Mouse (Mus musculus): ENCODE measurements around the gene Trmt44. TPM values are rescaled to one million over a fixed set of nuclear protein-coding genes. Genes with fewer than 3 reads are reported as not detected.

Trmt44 gene
- polyA plus RNA-seq (2016; fragmentation: Nextera tagmentation; extraction: Ambion mirVana), result 5.6 and 9.4 TPM in 2 replicates

GRCm38 (mm10) chr5:35574653-35575599, at the start of gene Trmt44:
Gene Trmt44 (minus strand): TSS chr5:35575070.
- peaks cover 17% of the 10 kb centered on the region for H3K4me1 ChIP-seq
- peak; percentile 97 for DNase-seq (ENCODE audit: low spot score)
- H3K27me3 ChIP-seq (ENCODE audit: insufficient read depth, poor library complexity, severe bottlenecking), result 0 out of 2 replicates have a peak, but pooled peaks cover 9% of the 10 kb centered on the region
- peak within 1 kb of the TSS; percentile 93 for H3K4me3 ChIP-seq
- H3K9me3 ChIP-seq, result no peaks in the 10 kb centered on the region
- H3K36me3 ChIP-seq, result peaks cover 37% of the 10 kb centered on the region
- WGBS, result 4% methylated on average over 56 of the region's 56 CpGs
- H3K27ac ChIP-seq, result peak within 1 kb of the TSS; percentile 92

GRCm38 (mm10) chr5:35623831-35624230, 49.0 kb upstream of the Trmt44 start:
- H3K4me1 ChIP-seq, result peaks cover 39% of the 10 kb centered on the region
- H3K27me3 ChIP-seq (ENCODE audit: insufficient read depth, poor library complexity, severe bottlenecking), result peaks cover 26% of the 10 kb centered on the region
- H3K9me3 ChIP-seq, result no peaks in the 10 kb centered on the region
- DNase-seq (ENCODE audit: low spot score), result no peak
- H3K27ac ChIP-seq, result no peak overlapping the region
- no peaks in the 10 kb centered on the region for H3K36me3 ChIP-seq
- H3K4me3 ChIP-seq, result no peak overlapping the region

DNA sequence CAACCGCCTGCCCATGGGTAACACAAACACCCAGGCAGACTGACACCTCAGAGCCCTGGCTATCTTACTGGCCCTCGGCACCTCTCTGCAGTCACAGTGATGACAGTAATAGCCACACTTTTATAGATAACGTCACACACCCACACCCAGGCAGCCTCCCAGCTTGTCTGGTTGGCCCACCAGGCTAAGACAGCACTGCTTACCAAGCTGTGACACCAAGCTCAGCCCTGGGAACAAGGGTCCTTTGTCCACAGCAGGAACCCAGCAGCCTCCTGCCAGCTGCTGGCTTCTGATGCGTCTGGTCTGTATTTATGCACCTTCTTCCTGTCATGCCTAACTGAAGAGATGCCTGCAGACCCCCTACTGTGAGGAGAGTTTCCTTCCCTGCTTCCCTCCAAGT, 46.2 kb upstream of the Trmt44 start:
- H3K27ac ChIP-seq, result peak overlapping the region; percentile 24; the same call in 1 of the 2 replicates
- peaks cover 31% of the 10 kb centered on the region for H3K27me3 ChIP-seq (ENCODE audit: insufficient read depth, poor library complexity, severe bottlenecking)
- no peaks in the 10 kb centered on the region for H3K36me3 ChIP-seq
- no peak overlapping the region for H3K4me3 ChIP-seq
- peaks cover 50% of the 10 kb centered on the region for H3K4me1 ChIP-seq
- H3K9me3 ChIP-seq, result no peaks in the 10 kb centered on the region
- 4% methylated on average over 4 of the region's 4 CpGs for WGBS
- DNase-seq (ENCODE audit: low spot score), result peak; percentile 91

DNA sequence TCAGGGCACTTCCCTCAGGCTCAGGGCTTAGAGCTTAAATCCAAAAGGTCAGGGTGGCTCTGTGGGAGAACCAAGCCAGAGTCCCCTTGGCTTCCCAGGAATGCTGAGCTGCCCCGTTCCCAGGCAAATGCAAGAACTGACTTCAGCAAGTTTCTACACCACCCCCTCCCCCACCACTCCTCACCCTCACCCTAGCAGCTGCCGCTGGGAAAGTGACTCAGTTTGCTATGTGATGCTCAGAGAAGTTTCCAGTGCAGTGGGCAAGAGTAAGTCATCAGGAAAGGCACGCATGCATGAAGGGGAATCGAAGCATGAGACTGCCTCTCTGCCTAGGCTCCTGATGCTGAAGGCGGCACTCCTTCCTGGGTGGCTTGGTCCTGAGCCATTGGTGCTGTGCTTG, 42.1 kb upstream of the Trmt44 start:
- Histone ChIP-seq H3K9me3 (no peaks in the 10 kb centered on the region), H3K4me1 (peaks cover 42% of the 10 kb centered on the region), H3K36me3 (no peaks in the 10 kb centered on the region), H3K27me3 (ENCODE audit: insufficient read depth, poor library complexity, severe bottlenecking) (peaks cover 28% of the 10 kb centered on the region), H3K27ac (0 out of 2 replicates have a peak overlapping the region, but pooled peaks have one; percentile 36), H3K4me3 (no peak overlapping the region)
- 46% methylated on average over 5 of the region's 5 CpGs for WGBS
- no peak for DNase-seq (ENCODE audit: low spot score)

DNA sequence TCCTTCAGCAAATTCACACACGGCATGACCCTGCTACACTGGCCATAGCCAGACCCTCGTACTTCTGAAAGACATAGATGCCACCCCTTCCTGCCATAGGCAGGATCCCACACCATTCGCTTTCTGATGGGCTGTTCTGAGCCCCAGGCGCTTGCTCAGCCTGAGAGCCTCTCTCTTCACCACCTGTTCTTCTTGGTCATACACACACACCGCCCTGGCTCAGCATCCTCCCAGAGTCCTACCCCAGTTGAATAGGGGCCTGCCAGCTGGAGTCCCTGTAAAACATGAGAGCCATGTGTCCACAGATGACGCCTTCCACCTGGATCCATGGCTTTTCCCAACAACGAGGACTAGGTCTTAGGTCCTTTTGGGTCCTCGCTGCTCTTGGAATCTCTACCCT, 37.9 kb upstream of the Trmt44 start:
- H3K4me3 ChIP-seq, result no peak overlapping the region
- WGBS, result 86% methylated on average over 8 of the region's 8 CpGs
- DNase-seq (ENCODE audit: low spot score), result no peak
- H3K36me3 ChIP-seq, result no peaks in the 10 kb centered on the region
- H3K4me1 ChIP-seq, result peaks cover 45% of the 10 kb centered on the region
- peaks cover 32% of the 10 kb centered on the region for H3K27me3 ChIP-seq (ENCODE audit: insufficient read depth, poor library complexity, severe bottlenecking)
- H3K9me3 ChIP-seq, result no peaks in the 10 kb centered on the region
- no peak overlapping the region for H3K27ac ChIP-seq

- whole genome bisulfite sequencing, result 87% methylated on average over 11 of the region's 11 CpGs
- no peak overlapping the region for H3K4me3 ChIP-seq
- H3K27ac ChIP-seq, result no peak overlapping the region
- peaks cover 45% of the 10 kb centered on the region for H3K4me1 ChIP-seq
- H3K27me3 ChIP-seq (ENCODE audit: insufficient read depth, poor library complexity, severe bottlenecking), result peaks cover 32% of the 10 kb centered on the region
- no peaks in the 10 kb centered on the region for H3K9me3 ChIP-seq
- H3K36me3 ChIP-seq, result no peaks in the 10 kb centered on the region
- DNase-seq (ENCODE audit: low spot score), result no peak
Observed at GRCm38 (mm10) chr5:35611900-35612299, 37.0 kb upstream of the Trmt44 start.

GRCm38 (mm10) chr5:35611170-35611569, 36.3 kb upstream of the Trmt44 start:
- Histone ChIP-seq H3K9me3 (no peaks in the 10 kb centered on the region), H3K27ac (no peak overlapping the region), H3K36me3 (no peaks in the 10 kb centered on the region), H3K4me1 (peaks cover 42% of the 10 kb centered on the region), H3K27me3 (ENCODE audit: insufficient read depth, poor library complexity, severe bottlenecking) (peaks cover 38% of the 10 kb centered on the region), H3K4me3 (no peak overlapping the region)
- DNase-seq (ENCODE audit: low spot score), result no peak
- WGBS, result 86% methylated on average over 9 of the region's 9 CpGs

DNA sequence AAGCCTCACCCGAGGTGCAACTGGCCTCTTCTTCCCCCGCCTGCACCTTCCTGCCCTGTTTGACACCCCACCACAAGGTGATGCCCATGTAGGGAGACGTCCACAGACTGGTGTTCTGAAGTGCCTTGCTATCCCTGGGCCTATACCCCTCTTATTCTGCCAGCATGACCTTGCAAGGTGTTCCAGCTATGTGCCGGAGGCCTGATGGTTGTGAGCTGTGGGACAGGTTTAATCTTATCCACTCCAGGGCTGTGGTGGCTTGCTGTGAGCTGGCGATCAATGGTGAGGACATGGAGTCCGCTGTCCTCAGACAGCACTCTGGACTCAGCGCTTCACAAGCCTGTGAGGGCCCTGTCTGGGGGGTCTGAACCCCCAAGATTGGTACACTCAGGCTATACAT, 35.5 kb upstream of the Trmt44 start:
- H3K36me3 ChIP-seq, result no peaks in the 10 kb centered on the region
- WGBS, result 83% methylated on average over 7 of the region's 7 CpGs
- no peak for DNase-seq (ENCODE audit: low spot score)
- H3K4me3 ChIP-seq, result no peak overlapping the region
- H3K4me1 ChIP-seq, result peaks cover 42% of the 10 kb centered on the region
- no peaks in the 10 kb centered on the region for H3K9me3 ChIP-seq
- no peak overlapping the region for H3K27ac ChIP-seq
- H3K27me3 ChIP-seq (ENCODE audit: insufficient read depth, poor library complexity, severe bottlenecking), result peaks cover 38% of the 10 kb centered on the region

- Histone ChIP-seq H3K4me1 (peaks cover 42% of the 10 kb centered on the region), H3K36me3 (no peaks in the 10 kb centered on the region), H3K27ac (no peak overlapping the region), H3K27me3 (ENCODE audit: insufficient read depth, poor library complexity, severe bottlenecking) (peaks cover 38% of the 10 kb centered on the region), H3K4me3 (no peak overlapping the region), H3K9me3 (no peaks in the 10 kb centered on the region)
- 91% methylated on average over 2 of the region's 2 CpGs for WGBS
- no peak for DNase-seq (ENCODE audit: low spot score)
Observed at GRCm38 (mm10) chr5:35609971-35610370, 35.1 kb upstream of the Trmt44 start.

DNA sequence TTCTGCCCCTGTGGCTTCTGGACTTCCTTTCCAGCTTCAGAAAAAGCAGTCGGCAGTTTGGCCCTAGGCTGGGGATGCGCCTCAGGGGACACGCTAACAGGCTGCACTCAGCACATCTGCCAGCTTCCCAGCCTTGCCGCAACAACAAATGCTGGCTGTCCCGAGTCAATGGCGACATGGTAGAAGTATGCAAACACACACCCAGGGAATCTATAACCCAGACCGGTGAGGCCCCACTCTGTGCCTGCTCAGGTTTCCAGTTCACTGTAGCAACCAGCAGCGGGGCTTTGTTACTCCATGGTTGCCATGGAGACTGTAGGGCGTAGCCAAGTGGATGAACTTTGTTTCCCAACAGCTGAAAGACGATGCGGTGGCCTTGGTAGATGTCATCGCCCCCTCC, 34.5 kb upstream of the Trmt44 start:
- no peak overlapping the region for H3K27ac ChIP-seq
- no peak overlapping the region; the same call in 1 of the 2 replicates for H3K4me3 ChIP-seq
- no peaks in the 10 kb centered on the region for H3K9me3 ChIP-seq
- no peak for DNase-seq (ENCODE audit: low spot score)
- WGBS, result 42% methylated on average over 12 of the region's 12 CpGs
- H3K27me3 ChIP-seq (ENCODE audit: insufficient read depth, poor library complexity, severe bottlenecking), result peaks cover 38% of the 10 kb centered on the region
- H3K4me1 ChIP-seq, result peaks cover 42% of the 10 kb centered on the region
- H3K36me3 ChIP-seq, result no peaks in the 10 kb centered on the region

DNA sequence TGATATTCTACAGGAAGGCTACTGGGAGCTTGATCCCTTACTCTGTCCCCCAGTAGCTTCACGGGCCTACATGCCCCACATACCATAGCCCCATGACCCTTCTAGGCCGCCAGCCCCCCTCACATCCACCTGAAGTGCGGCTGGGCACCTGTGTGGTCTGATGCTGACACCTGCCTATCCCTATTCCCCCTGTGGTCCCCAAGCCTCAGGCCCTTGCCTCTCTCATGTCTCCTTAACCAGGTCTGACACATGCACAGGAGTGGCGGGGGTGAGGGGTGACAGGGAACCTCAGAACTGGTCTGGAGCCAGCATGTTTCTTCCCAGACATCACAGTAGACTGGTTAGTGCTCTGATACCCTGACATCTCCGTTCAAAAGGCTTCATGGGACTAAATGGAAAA, 33.7 kb upstream of the Trmt44 start:
- DNase-seq (ENCODE audit: low spot score), result no peak
- peaks cover 42% of the 10 kb centered on the region for H3K4me1 ChIP-seq
- H3K27ac ChIP-seq, result peak overlapping the region; percentile 32
- no peak overlapping the region for H3K4me3 ChIP-seq
- H3K27me3 ChIP-seq (ENCODE audit: insufficient read depth, poor library complexity, severe bottlenecking), result peaks cover 38% of the 10 kb centered on the region
- WGBS, result 75% methylated on average over 5 of the region's 5 CpGs
- H3K36me3 ChIP-seq, result no peaks in the 10 kb centered on the region
- H3K9me3 ChIP-seq, result no peaks in the 10 kb centered on the region

DNA sequence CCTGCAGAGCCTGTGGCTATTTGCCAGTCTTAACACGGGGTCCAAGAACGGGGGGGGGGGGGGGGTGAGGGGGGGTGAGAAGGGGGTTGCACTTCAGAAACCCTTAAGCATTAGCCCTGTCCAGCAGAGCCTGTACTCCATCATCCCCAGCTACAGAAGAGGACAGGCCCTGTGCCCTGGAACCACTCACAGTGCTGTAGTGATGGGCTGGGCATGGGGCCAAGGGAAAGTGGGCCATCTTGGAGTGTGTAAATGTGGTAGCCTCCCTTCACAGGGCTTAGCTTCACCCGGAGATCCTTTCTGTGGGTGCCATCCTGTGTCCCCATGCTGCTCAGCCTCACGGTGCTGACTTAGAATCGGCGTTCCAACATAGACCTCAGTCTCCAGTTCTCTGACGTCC, 32.9 kb upstream of the Trmt44 start:
- peaks cover 42% of the 10 kb centered on the region for H3K4me1 ChIP-seq
- WGBS, result 64% methylated on average over 7 of the region's 7 CpGs
- H3K27me3 ChIP-seq (ENCODE audit: insufficient read depth, poor library complexity, severe bottlenecking), result peaks cover 32% of the 10 kb centered on the region
- DNase-seq (ENCODE audit: low spot score), result no peak
- no peak overlapping the region for H3K4me3 ChIP-seq
- 0 out of 2 replicates have a peak, but pooled peaks cover 1% of the 10 kb centered on the region for H3K36me3 ChIP-seq
- H3K27ac ChIP-seq, result 0 out of 2 replicates have a peak overlapping the region, but pooled peaks have one; percentile 0
- H3K9me3 ChIP-seq, result no peaks in the 10 kb centered on the region

- H3K36me3 ChIP-seq, result 0 out of 2 replicates have a peak, but pooled peaks cover 10% of the 10 kb centered on the region
- whole genome bisulfite sequencing, result 79% methylated on average over 7 of the region's 7 CpGs
- peaks cover 42% of the 10 kb centered on the region for H3K4me1 ChIP-seq
- no peak for DNase-seq (ENCODE audit: low spot score)
- H3K9me3 ChIP-seq, result no peaks in the 10 kb centered on the region
- no peak overlapping the region for H3K4me3 ChIP-seq
- H3K27ac ChIP-seq, result no peak overlapping the region
- peaks cover 30% of the 10 kb centered on the region; the same call in 1 of the 2 replicates for H3K27me3 ChIP-seq (ENCODE audit: insufficient read depth, poor library complexity, severe bottlenecking)
Observed at GRCm38 (mm10) chr5:35606800-35607199, 31.9 kb upstream of the Trmt44 start.

All from heart, embryonic 10.5 days (tissue).